20 mouse cellular contexts compared by ENCODE assay signal in genomic region chr10:46922527-46923200, GRCm38 (mm10).
DNase-seq lines count a peak whose midpoint lies in the region; ATAC-seq lines count a peak whose summit lies in the region.
"Had no signal": no experiment of that assay in that cellular context is flagged by ENCODE, and none has a peak within 500 bp of the region (broad histone marks: within the 10 kb centered on the region; RNA-seq: fewer than 3 reads in every experiment).

No protein-coding gene starts in this region.

- no peak overlapping the region for H3K4me3 ChIP-seq in neural tube, embryonic 12.5 days
- H3K4me3 ChIP-seq in neural tube, embryonic 15.5 days (replicated peaks) = no peak overlapping the region
- no peak overlapping the region for H3K4me3 ChIP-seq in midbrain, embryonic 10.5 days
- H3K4me3 ChIP-seq in liver, embryonic 12.5 days = no peak overlapping the region
- H3K4me3 ChIP-seq: kidney, embryonic 15.5 days; layer of hippocampus, adult 2 months; lung, embryonic 15.5 days had no signal

- intact Hi-C loops in left cerebral cortex, postnatal 36 days (cut with DNase I) = no loop called here

- no peak overlapping the region for H3K27ac ChIP-seq in neural tube, embryonic 12.5 days
- H3K27ac ChIP-seq in neural tube, embryonic 15.5 days (replicated peaks) = no peak overlapping the region
- H3K27ac ChIP-seq in midbrain, embryonic 10.5 days (replicated peaks) = peak overlapping the region; percentile 64
- H3K27ac ChIP-seq in liver, embryonic 12.5 days = no peak overlapping the region
- H3K27ac ChIP-seq: kidney, embryonic 15.5 days; layer of hippocampus, adult 2 months; lung, embryonic 15.5 days; stomach, postnatal 0 days had no signal

- H3K9ac ChIP-seq in neural tube, embryonic 12.5 days = no peak overlapping the region
- no peak overlapping the region for H3K9ac ChIP-seq in neural tube, embryonic 15.5 days (replicated peaks)
- H3K9ac ChIP-seq in liver, embryonic 12.5 days = no peak overlapping the region
- H3K9ac ChIP-seq: kidney, embryonic 15.5 days; lung, embryonic 15.5 days had no signal

- no peak overlapping the region for H3K4me2 ChIP-seq in neural tube, embryonic 12.5 days (replicated peaks)
- no peak overlapping the region for H3K4me2 ChIP-seq in neural tube, embryonic 15.5 days
- no peak overlapping the region for H3K4me2 ChIP-seq in liver, embryonic 12.5 days
- H3K4me2 ChIP-seq: heart, embryonic 11.5 days; kidney, embryonic 15.5 days; liver, embryonic 11.5 days; lung, embryonic 15.5 days had no signal

- no peaks in the 10 kb centered on the region for H3K9me3 ChIP-seq in neural tube, embryonic 12.5 days
- no peaks in the 10 kb centered on the region for H3K9me3 ChIP-seq in neural tube, embryonic 15.5 days (replicated peaks)
- H3K9me3 ChIP-seq in midbrain, embryonic 10.5 days (replicated peaks) = no peaks in the 10 kb centered on the region
- H3K9me3 ChIP-seq in liver, embryonic 12.5 days (replicated peaks) = no peaks in the 10 kb centered on the region
- H3K9me3 ChIP-seq: kidney, embryonic 15.5 days; lung, embryonic 15.5 days had no signal

- no peaks in the 10 kb centered on the region for H3K27me3 ChIP-seq in neural tube, embryonic 12.5 days (replicated peaks)
- H3K27me3 ChIP-seq in neural tube, embryonic 15.5 days (replicated peaks) = no peaks in the 10 kb centered on the region
- no peaks in the 10 kb centered on the region for H3K27me3 ChIP-seq in midbrain, embryonic 10.5 days (ENCODE audit: low read depth, poor library complexity, severe bottlenecking)
- no peaks in the 10 kb centered on the region for H3K27me3 ChIP-seq in liver, embryonic 12.5 days (replicated peaks)
- H3K27me3 ChIP-seq: kidney, embryonic 15.5 days; lung, embryonic 15.5 days had no signal

- no peaks in the 10 kb centered on the region for H3K36me3 ChIP-seq in neural tube, embryonic 12.5 days
- H3K36me3 ChIP-seq in neural tube, embryonic 15.5 days = no peaks in the 10 kb centered on the region
- H3K36me3 ChIP-seq in midbrain, embryonic 10.5 days = no peaks in the 10 kb centered on the region
- no peaks in the 10 kb centered on the region for H3K36me3 ChIP-seq in liver, embryonic 12.5 days
- H3K36me3 ChIP-seq: kidney, embryonic 15.5 days; lung, embryonic 15.5 days had no signal

- ATAC-seq in neural tube, embryonic 12.5 days (ENCODE audit: low FRiP score, low read depth) = peak; percentile 50; the same call in 1 of the 2 replicates
- no peak for ATAC-seq in neural tube, embryonic 15.5 days (ENCODE audit: low FRiP score)
- ATAC-seq in liver, embryonic 12.5 days = no peak
- ATAC-seq: activated CD4-positive, CD25-positive, alpha-beta regulatory T cell, adult 4 months had no signal

- peak; percentile 3 for DNase-seq in embryo, embryonic 9.5 days (ENCODE audit: extremely low spot score)
- DNase-seq in midbrain, embryonic 10.5 days (ENCODE audit: low spot score) = peak; percentile 12
- peak; percentile 72 for DNase-seq in retina, postnatal 1 day
- DNase-seq in layer of hippocampus, postnatal 14 days (ENCODE audit: low spot score in 2 of 2) = no peak
- no peak for DNase-seq in left cerebral cortex, postnatal 36 days (ENCODE audit: low spot score in 2 of 2)
- DNase-seq: adrenal gland, postnatal 25 days; cerebellum, postnatal 14 days; gastrocnemius, postnatal 14 days; left cerebral cortex, postnatal 4 days; thymus, postnatal 14 days had no signal

- WGBS in neural tube, embryonic 12.5 days = 47% methylated on average over 7 of the region's 7 CpGs
- WGBS in neural tube, embryonic 15.5 days = 43% methylated on average over 7 of the region's 7 CpGs
- 40% methylated on average over 7 of the region's 7 CpGs for WGBS in midbrain, embryonic 10.5 days
- WGBS in liver, embryonic 12.5 days (ENCODE audit: insufficient replicate concordance) = 61% methylated on average over 7 of the region's 7 CpGs

- no peaks in the 10 kb centered on the region for H3K4me1 ChIP-seq in neural tube, embryonic 12.5 days
- H3K4me1 ChIP-seq in neural tube, embryonic 15.5 days = no peaks in the 10 kb centered on the region
- H3K4me1 ChIP-seq in midbrain, embryonic 10.5 days = peaks cover 12% of the 10 kb centered on the region
- H3K4me1 ChIP-seq in liver, embryonic 12.5 days = no peaks in the 10 kb centered on the region
- H3K4me1 ChIP-seq: kidney, embryonic 15.5 days; lung, embryonic 15.5 days had no signal

Comparison
In these comparisons a context has a peak if more than half of its experiments do, and no peak if none do; other contexts are left out.
1. DNase-seq: peak in embryo, embryonic 9.5 days (single experiment), midbrain, embryonic 10.5 days (single experiment) and retina, postnatal 1 day (single experiment); none in layer of hippocampus, postnatal 14 days (0 of 2) and left cerebral cortex, postnatal 36 days (0 of 2).